Mouse (Mus musculus) CH12.LX (cell line): ENCODE results near the gene Zfp770.

Source experiments
- CTCF ChIP-seq, 2 experiments: IDR thresholded peaks in 1 of 2; conservative IDR thresholded peaks in 1 of 2; 2 replicates each; pipeline ENCODE4 v1.5.1; 2011 to 2012; ENCODE audit warnings: low read depth in 2 of 2, low read length in 2 of 2, improper control_type of control experiment in 1 of 2, inconsistent platforms in 1 of 2, mild to moderate bottlenecking in 1 of 2, moderate library complexity in 1 of 2
- POLR2A ChIP-seq: IDR thresholded peaks from 2 replicates; pipeline ENCODE4 v1.6.1; 2011; ENCODE audit warnings: low read depth, mild to moderate bottlenecking, improper control_type of control experiment, low read length
- POLR2AphosphoS2 ChIP-seq: IDR thresholded peaks from 2 replicates; pipeline ENCODE4 v1.6.1; 2011; ENCODE audit warnings: low read depth, low read length, improper control_type of control experiment

GRCm38 (mm10) chr2:114236566-114236965 lies 35.3 kb upstream of the Zfp770 start:
- no peak for TF ChIP-seq POLR2A
- TF ChIP-seq CTCF (conservative IDR thresholded peaks at IDR 0.05 in 1 of 2, IDR thresholded peaks at IDR 0.05 in 1 of 2; ENCODE audit: low read depth in 2 of 2, low read length in 2 of 2), result no peak
- TF ChIP-seq POLR2AphosphoS2, result no peak
